Mouse (Mus musculus) MEL (cell line): ENCODE measurements around the gene Siglecg. TPM values are rescaled to one million over a fixed set of nuclear protein-coding genes. Genes with fewer than 3 reads are reported as not detected.

Experiments
- DNase-seq: peaks from one replicate; pipeline ENCODE4 v3.0.0; 2011; ENCODE audit warnings: low read depth, low spot score
- H3K27ac ChIP-seq: 2 replicates; pipeline ENCODE4 v1.5.1; 2012; ENCODE audit warnings: low read depth, mild to moderate bottlenecking, control low read depth, low read length, moderate library complexity; ENCODE audit not compliant: control insufficient read depth
- H3K27me3 ChIP-seq, 2 experiments: fragments of 150-350 bp in 1 of 2; sonication (generic) in 1 of 2; 2 replicates each; pipeline ENCODE4 v1.6.1; 2012; ENCODE audit warnings: low read length in 2 of 2, mild to moderate bottlenecking in 2 of 2, improper control_type of control experiment in 1 of 2, moderate library complexity in 1 of 2; ENCODE audit not compliant: insufficient read depth in 2 of 2, control insufficient read depth in 1 of 2
- H3K36me3 ChIP-seq, 2 experiments: 2 replicates each; pipeline ENCODE4 v1.6.1; 2012 to 2014; ENCODE audit warnings: low read length in 2 of 2, improper control_type of control experiment in 1 of 2, inconsistent platforms in 1 of 2, mild to moderate bottlenecking in 1 of 2; ENCODE audit not compliant: insufficient read depth in 2 of 2, control insufficient read depth in 1 of 2
- H3K4me1 ChIP-seq, 2 experiments: fragments of 150-350 bp in 1 of 2; sonication (generic) in 1 of 2; 2 replicates each; pipeline ENCODE4 v1.6.1; 2012; ENCODE audit warnings: low read length in 2 of 2, improper control_type of control experiment in 1 of 2, mild to moderate bottlenecking in 1 of 2; ENCODE audit not compliant: insufficient read depth in 2 of 2, control insufficient read depth in 1 of 2
- H3K4me3 ChIP-seq, 2 experiments: fragments of 150-350 bp in 1 of 2; sonication (generic) in 1 of 2; 2 replicates each; pipeline ENCODE4 v1.5.1; 2012; ENCODE audit warnings: low read depth in 2 of 2, low read length in 2 of 2, mild to moderate bottlenecking in 2 of 2, moderate library complexity in 2 of 2, control low read depth in 1 of 2, improper control_type of control experiment in 1 of 2; ENCODE audit not compliant: control insufficient read depth in 1 of 2, insufficient read depth in 1 of 2
- H3K79me2 ChIP-seq: 2 replicates; pipeline ENCODE4 v1.6.1; 2012; ENCODE audit warnings: mild to moderate bottlenecking, low read length, moderate library complexity; ENCODE audit not compliant: control insufficient read depth, poor library complexity, insufficient read depth
- H3K9ac ChIP-seq: 2 replicates; pipeline ENCODE4 v1.6.1; 2012; ENCODE audit warnings: low read depth, mild to moderate bottlenecking, control low read depth, low read length, moderate library complexity; ENCODE audit not compliant: control insufficient read depth, poor library complexity, severe bottlenecking
- H3K9me3 ChIP-seq: fragments of 150-350 bp; sonication (generic); replicated peaks from 2 replicates; pipeline ENCODE4 v1.6.1; 2012; ENCODE audit warnings: mild to moderate bottlenecking, low read length, improper control_type of control experiment, moderate library complexity; ENCODE audit not compliant: insufficient read depth
- BHLHE40 ChIP-seq: IDR thresholded peaks from 2 replicates; pipeline ENCODE4 v1.6.1; 2012; ENCODE audit warnings: low read depth, mild to moderate bottlenecking, inconsistent platforms, low read length, improper control_type of control experiment, borderline replicate concordance
- CHD1 ChIP-seq: IDR thresholded peaks from 2 replicates; pipeline ENCODE4 v1.6.1; 2012; ENCODE audit warnings: low read depth, mild to moderate bottlenecking, inconsistent platforms, low read length, improper control_type of control experiment
- CHD2 ChIP-seq: IDR thresholded peaks from 2 replicates; pipeline ENCODE4 v1.6.1; 2011; ENCODE audit warnings: low read length, improper control_type of control experiment
- CTCF ChIP-seq, 3 experiments: IDR thresholded peaks in 2 of 3; conservative IDR thresholded peaks in 1 of 3; 2 replicates each; pipeline ENCODE4 v1.5.1; 2011 to 2012; ENCODE audit warnings: low read length in 3 of 3, low read depth in 2 of 3, mild to moderate bottlenecking in 2 of 3, improper control_type of control experiment in 1 of 3, inconsistent platforms in 1 of 3, mixed read lengths in 1 of 3, moderate library complexity in 1 of 3; ENCODE audit not compliant: control insufficient read depth in 1 of 3, insufficient read depth in 1 of 3, poor library complexity in 1 of 3, severe bottlenecking in 1 of 3
- E2F4 ChIP-seq: IDR thresholded peaks from 2 replicates; pipeline ENCODE4 v1.6.1; 2011; ENCODE audit warnings: low read depth, low read length, improper control_type of control experiment, borderline replicate concordance
- ELF1 ChIP-seq: IDR thresholded peaks from 2 replicates; pipeline ENCODE4 v1.6.1; 2014; ENCODE audit warnings: low read depth, mild to moderate bottlenecking, inconsistent platforms, low read length, improper control_type of control experiment, moderate library complexity
- EP300 ChIP-seq, 2 experiments: IDR thresholded peaks; 2 replicates each; pipeline ENCODE4 v1.6.1; 2011; ENCODE audit warnings: improper control_type of control experiment in 2 of 2, low read length in 2 of 2, low read depth in 1 of 2, mild to moderate bottlenecking in 1 of 2
- GABPA ChIP-seq: IDR thresholded peaks from 2 replicates; pipeline ENCODE4 v1.6.1; 2012; ENCODE audit warnings: low read depth, mild to moderate bottlenecking, inconsistent platforms, low read length, improper control_type of control experiment, moderate library complexity
- GATA1 ChIP-seq: IDR thresholded peaks from 2 replicates; pipeline ENCODE4 v1.6.1; 2011; ENCODE audit warnings: low read depth, low read length, improper control_type of control experiment
- JUND ChIP-seq: IDR thresholded peaks from 2 replicates; pipeline ENCODE4 v1.6.1; 2011; ENCODE audit warnings: low read depth, mild to moderate bottlenecking, improper control_type of control experiment, low read length
- KAT2A ChIP-seq: conservative IDR thresholded peaks from 2 replicates; pipeline ENCODE4 v1.6.1; 2012; ENCODE audit warnings: low read depth, low read length, improper control_type of control experiment, inconsistent platforms
- MAFK ChIP-seq: IDR thresholded peaks from 2 replicates; pipeline ENCODE4 v1.6.1; 2011; ENCODE audit warnings: low read depth, mild to moderate bottlenecking, low read length, improper control_type of control experiment, borderline replicate concordance
- MAX ChIP-seq: IDR thresholded peaks from 2 replicates; pipeline ENCODE4 v1.6.1; 2011; ENCODE audit warnings: low read length, improper control_type of control experiment
- MEF2A ChIP-seq: IDR thresholded peaks from 2 replicates; pipeline ENCODE4 v1.6.1; 2014; ENCODE audit warnings: low read depth, mild to moderate bottlenecking, inconsistent platforms, low read length, improper control_type of control experiment; ENCODE audit not compliant: poor library complexity, insufficient replicate concordance, severe bottlenecking; ENCODE audit errors: extremely low read depth
- MXI1 ChIP-seq: IDR thresholded peaks from 2 replicates; pipeline ENCODE4 v1.6.1; 2011; ENCODE audit warnings: mild to moderate bottlenecking, low read depth, low read length, improper control_type of control experiment
- MYB ChIP-seq: IDR thresholded peaks from 2 replicates; pipeline ENCODE4 v1.6.1; 2011; ENCODE audit warnings: mild to moderate bottlenecking, low read depth, low read length, improper control_type of control experiment
- MYC ChIP-seq: IDR thresholded peaks from 2 replicates; pipeline ENCODE4 v1.6.1; 2011; ENCODE audit warnings: low read depth, mild to moderate bottlenecking, low read length, improper control_type of control experiment, moderate library complexity
- NELFE ChIP-seq: IDR thresholded peaks from 2 replicates; pipeline ENCODE4 v1.6.1; 2011; ENCODE audit warnings: low read depth, low read length, improper control_type of control experiment
- POLR2A ChIP-seq, 2 experiments: IDR thresholded peaks; 2 replicates each; pipeline ENCODE4 v1.6.1; 2011 to 2012; ENCODE audit warnings: low read length in 2 of 2, mild to moderate bottlenecking in 2 of 2, control low read depth in 1 of 2, improper control_type of control experiment in 1 of 2, low read depth in 1 of 2, moderate library complexity in 1 of 2; ENCODE audit not compliant: control insufficient read depth in 1 of 2, insufficient read depth in 1 of 2, poor library complexity in 1 of 2
- POLR2AphosphoS2 ChIP-seq: IDR thresholded peaks from 2 replicates; pipeline ENCODE4 v1.6.1; 2011; ENCODE audit warnings: low read length, improper control_type of control experiment
- RAD21 ChIP-seq: IDR thresholded peaks from 2 replicates; pipeline ENCODE4 v1.6.1; 2011; ENCODE audit warnings: mild to moderate bottlenecking, low read depth, low read length, improper control_type of control experiment
- RCOR1 ChIP-seq: IDR thresholded peaks from 2 replicates; pipeline ENCODE4 v1.6.1; 2012; ENCODE audit warnings: low read depth, mild to moderate bottlenecking, inconsistent platforms, low read length, improper control_type of control experiment
- SIN3A ChIP-seq: IDR thresholded peaks from 2 replicates; pipeline ENCODE4 v1.6.1; 2012; ENCODE audit warnings: low read length, improper control_type of control experiment, inconsistent platforms
- TAL1 ChIP-seq: IDR thresholded peaks from 2 replicates; pipeline ENCODE4 v1.6.1; 2012; ENCODE audit warnings: mild to moderate bottlenecking, inconsistent platforms, low read length, moderate library complexity, mixed read lengths
- TBP ChIP-seq: IDR thresholded peaks from 2 replicates; pipeline ENCODE4 v1.8.0; 2011; ENCODE audit warnings: low read depth, low read length, improper control_type of control experiment
- TCF12 ChIP-seq: IDR thresholded peaks from 2 replicates; pipeline ENCODE4 v1.6.1; 2014; ENCODE audit warnings: low read depth, mild to moderate bottlenecking, inconsistent platforms, low read length, improper control_type of control experiment, moderate library complexity
- UBTF ChIP-seq: IDR thresholded peaks from 2 replicates; pipeline ENCODE4 v1.6.1; 2012; ENCODE audit warnings: low read depth, mild to moderate bottlenecking, inconsistent platforms, low read length, improper control_type of control experiment, moderate library complexity, borderline replicate concordance; ENCODE audit not compliant: insufficient read depth
- USF2 ChIP-seq, 2 experiments: IDR thresholded peaks; 2 replicates each; pipeline ENCODE4 v1.6.1; 2011 to 2012; ENCODE audit warnings: improper control_type of control experiment in 2 of 2, low read length in 2 of 2, borderline replicate concordance in 1 of 2, inconsistent platforms in 1 of 2, low read depth in 1 of 2, mild to moderate bottlenecking in 1 of 2; ENCODE audit not compliant: insufficient read depth in 1 of 2
- ZC3H11A ChIP-seq: IDR thresholded peaks from 2 replicates; pipeline ENCODE4 v1.6.1; 2012; ENCODE audit warnings: low read depth, mild to moderate bottlenecking, inconsistent platforms, low read length, improper control_type of control experiment
- ZKSCAN1 ChIP-seq: IDR thresholded peaks from 2 replicates; pipeline ENCODE4 v1.6.1; 2012; ENCODE audit warnings: low read depth, mild to moderate bottlenecking, inconsistent platforms, low read length, improper control_type of control experiment, moderate library complexity
- ZMIZ1 ChIP-seq: IDR thresholded peaks from 2 replicates; pipeline ENCODE4 v1.6.1; 2012; ENCODE audit warnings: low read depth, mild to moderate bottlenecking, inconsistent platforms, low read length, improper control_type of control experiment, moderate library complexity
- ZNF384 ChIP-seq: IDR thresholded peaks from 2 replicates; pipeline ENCODE4 v1.6.1; 2012; ENCODE audit warnings: low read depth, mild to moderate bottlenecking, inconsistent platforms, low read length, improper control_type of control experiment
- polyA plus RNA-seq, 2 experiments: library from polyadenylated mRNA; stranded (reverse) in 1 of 2; unstranded in 1 of 2; fragments of >175 nt in 1 of 2; fragments of >200 nt in 1 of 2; gene quantifications; 2 replicates each; pipeline versions ENCODE4 v1.2.1 to v1.2.4; 2012; ENCODE audit warnings: low replicate concordance in 2 of 2, low read depth in 1 of 2; ENCODE audit not compliant: insufficient read length in 2 of 2, insufficient read depth in 1 of 2, missing spikeins in 1 of 2
- total RNA-seq: library from RNA; depleted of rRNA; stranded (reverse); fragments of 300-350 nt; gene quantifications from 2 replicates; pipeline ENCODE4 v1.2.3, GENCODE M21; 2012

Siglecg gene
- total and polyA plus RNA-seq, 3 experiments, result not detected

DNA sequence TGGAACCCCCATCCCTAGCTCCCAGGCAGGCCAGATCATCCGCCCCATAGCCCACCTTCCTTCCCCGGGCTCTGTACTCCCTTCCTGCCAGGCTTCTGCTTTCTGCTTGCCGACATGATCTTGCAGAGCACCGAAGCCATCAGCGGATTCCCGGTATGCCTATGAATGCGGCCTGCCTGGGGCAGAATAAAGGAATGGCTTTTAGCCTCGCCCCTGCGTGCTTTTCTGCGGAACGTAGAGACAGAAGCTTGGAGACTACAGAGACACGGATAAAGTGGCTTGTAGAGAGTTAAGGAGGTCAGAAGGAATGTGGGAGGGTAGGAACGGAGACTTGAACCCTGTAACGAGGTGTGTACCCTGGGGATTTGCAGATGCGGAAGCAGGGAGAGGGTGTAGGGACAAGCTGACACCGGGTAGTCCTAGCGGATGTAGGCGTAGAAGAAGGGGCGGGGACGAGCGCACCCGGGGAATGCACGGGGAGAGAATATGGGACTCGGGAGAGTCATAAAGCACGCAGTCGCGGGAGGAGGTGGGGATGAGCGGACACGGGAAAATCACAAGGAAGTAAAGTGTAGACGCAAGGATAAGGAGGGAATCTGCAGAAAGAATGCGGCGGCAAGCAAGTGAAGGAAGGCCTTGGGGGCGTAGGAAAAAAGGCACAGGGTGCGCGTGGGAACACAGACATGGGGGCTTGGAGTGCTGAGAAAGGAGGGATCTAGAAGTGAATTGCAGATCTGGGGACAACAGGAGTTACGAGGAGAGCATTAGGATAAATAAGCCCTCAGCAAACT lies 35.3 kb downstream of the Siglecg start (continued):
- TF ChIP-seq E2F4 (peak; percentile 39; the same call in 1 of the 2 replicates), KAT2A (no peak; the same call in 1 of the 2 replicates), CHD2 (no peak), CTCF (IDR thresholded peaks at IDR 0.05 in 2 of 3, conservative IDR thresholded peaks at IDR 0.05 in 1 of 3; ENCODE audit: control insufficient read depth in 1 of 3, insufficient read depth in 1 of 3, low read depth in 2 of 3, low read length in 3 of 3, poor library complexity in 1 of 3, severe bottlenecking in 1 of 3) (no peak)

DNA sequence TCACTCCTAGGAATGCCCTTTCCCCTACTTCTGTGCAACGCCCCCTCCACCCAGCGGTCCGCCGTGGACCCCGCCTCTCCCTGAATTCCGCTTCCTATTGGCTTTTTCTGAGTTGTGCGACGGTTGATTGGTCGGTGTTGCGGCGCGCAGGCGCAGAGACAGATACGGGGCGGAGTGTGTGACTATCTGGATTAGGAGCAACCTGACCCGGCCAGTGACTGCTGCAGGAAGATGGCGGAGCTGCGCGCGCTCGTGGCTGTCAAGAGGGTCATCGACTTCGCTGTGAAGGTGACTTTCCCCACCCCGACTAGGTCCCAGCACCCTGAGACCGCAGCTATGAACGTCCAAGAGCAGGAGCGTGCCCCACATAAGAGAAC lies 35.9 kb downstream of the Siglecg start, which contains the start of the genes Etfb and Gm45233:
Etfb (plus strand) TSS at position 167 of the 377 bp plus-strand sequence.
Gm45233 (plus strand) TSS at position 212 of the 377 bp plus-strand sequence.
- peaks cover 2 to 45% of the 10 kb centered on the region in 2 experiments; a peak in 2 of 4 replicates for H3K4me1 ChIP-seq
- peak within 1 kb of the TSS; percentile 82 for H3K9ac ChIP-seq
- no peaks in the 10 kb centered on the region for H3K27me3 ChIP-seq
- 0 out of 2 replicates have a peak, but pooled peaks have one; percentile 32 for TF ChIP-seq ELF1
- no peak for TF ChIP-seq MAFK
- TF ChIP-seq CTCF (IDR thresholded peaks at IDR 0.05 in 2 of 3, conservative IDR thresholded peaks at IDR 0.05 in 1 of 3; ENCODE audit: control insufficient read depth in 1 of 3, insufficient read depth in 1 of 3, low read depth in 2 of 3, low read length in 3 of 3, poor library complexity in 1 of 3, severe bottlenecking in 1 of 3), result no peak
- TF ChIP-seq SIN3A, result 0 out of 2 replicates have a peak, but pooled peaks have one; percentile 8
- TF ChIP-seq E2F4, result no peak
- peak; percentile 67 to 69; a peak in 3 of 4 replicates for TF ChIP-seq POLR2A (IDR thresholded peaks at IDR 0.05; ENCODE audit: control insufficient read depth in 1 of 2, insufficient read depth in 1 of 2, low read depth in 1 of 2, low read length in 2 of 2, poor library complexity in 1 of 2)
- TF ChIP-seq POLR2AphosphoS2, result no peak
- TF ChIP-seq UBTF, result no peak
- TF ChIP-seq MXI1, result peak; percentile 63
- no peak for TF ChIP-seq MYB
- no peak for TF ChIP-seq ZKSCAN1
- TF ChIP-seq TCF12, result no peak
- no peak for TF ChIP-seq MEF2A
- peak; percentile 27 for TF ChIP-seq GATA1
- TF ChIP-seq NELFE, result peak; percentile 73
- no peak for TF ChIP-seq TAL1
- TF ChIP-seq RAD21, result no peak
- no peak for TF ChIP-seq ZNF384
- TF ChIP-seq ZMIZ1, result peak; percentile 54; the same call in 1 of the 2 replicates
- peak; percentile 51 for TF ChIP-seq TBP
- no peak for TF ChIP-seq USF2 (IDR thresholded peaks at IDR 0.05; ENCODE audit: borderline replicate concordance in 1 of 2, insufficient read depth in 1 of 2, low read depth in 1 of 2, low read length in 2 of 2)
- TF ChIP-seq MAX, result 0 out of 2 replicates have a peak, but pooled peaks have one; percentile 57
- TF ChIP-seq BHLHE40, result no peak
- no peak for TF ChIP-seq JUND
- no peak for TF ChIP-seq EP300 (IDR thresholded peaks at IDR 0.05; ENCODE audit: low read depth in 1 of 2, low read length in 2 of 2)
- TF ChIP-seq GABPA, result no peak
- peak; percentile 37; the same call in 1 of the 2 replicates for TF ChIP-seq MYC
- TF ChIP-seq RCOR1, result no peak
- no peak for TF ChIP-seq CHD2
- no peak for TF ChIP-seq ZC3H11A
- TF ChIP-seq CHD1, result no peak

More for the DNA sequence above, 35.9 kb downstream of the Siglecg start, which contains the start of the genes Etfb and Gm45233:
- peak within 1 kb of the TSS; percentile 82 to 89 for H3K4me3 ChIP-seq
- peak; percentile 97 for DNase-seq
- H3K9me3 ChIP-seq, result no peaks in the 10 kb centered on the region
- peaks cover 0 to 18% of the 10 kb centered on the region in 2 experiments; a peak in 2 of 4 replicates for H3K36me3 ChIP-seq
- peak within 1 kb of the TSS; percentile 73 for H3K27ac ChIP-seq
- H3K79me2 ChIP-seq, result peaks cover 25% of the 10 kb centered on the region
